Mouse (Mus musculus) gastrocnemius, postnatal 10 days (tissue): ENCODE results near the gene Lbhd1. TPM values are rescaled to one million over a fixed set of nuclear protein-coding genes. Genes with fewer than 3 reads are reported as not detected.

Source experiments
- DNase-seq: peaks from one replicate; pipeline ENCODE4 v3.0.0; 2021; ENCODE audit warnings: mixed read lengths
- total RNA-seq, 2 experiments: library from RNA; stranded (reverse); gene quantifications; 2 replicates each; pipeline ENCODE4 v1.2.3; 2021

The Lbhd1 gene
- total RNA-seq, 2 experiments from 2014 or later = 7.2 to 11.8 TPM

DNA sequence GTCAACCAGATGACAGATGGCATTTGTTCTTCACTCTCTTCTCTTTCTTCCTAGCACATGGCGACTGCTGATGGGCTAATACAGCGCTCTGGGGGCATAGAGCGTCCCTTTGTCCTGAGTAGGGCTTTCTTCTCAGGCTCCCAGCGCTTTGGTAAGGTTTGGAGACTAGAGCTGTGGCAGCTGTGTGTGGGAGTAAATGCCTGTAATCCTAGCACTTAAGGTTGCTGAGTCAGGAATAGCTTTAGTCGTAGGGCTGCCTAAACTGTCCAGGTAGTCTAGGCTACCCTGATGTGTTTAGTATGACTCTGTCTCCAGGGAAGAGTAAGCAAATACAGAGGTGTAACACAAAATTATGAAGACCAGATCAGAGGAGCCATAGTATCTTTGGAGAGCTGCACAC is 28.3 kb downstream of the Lbhd1 start:
- DNase-seq = no peak

DNA sequence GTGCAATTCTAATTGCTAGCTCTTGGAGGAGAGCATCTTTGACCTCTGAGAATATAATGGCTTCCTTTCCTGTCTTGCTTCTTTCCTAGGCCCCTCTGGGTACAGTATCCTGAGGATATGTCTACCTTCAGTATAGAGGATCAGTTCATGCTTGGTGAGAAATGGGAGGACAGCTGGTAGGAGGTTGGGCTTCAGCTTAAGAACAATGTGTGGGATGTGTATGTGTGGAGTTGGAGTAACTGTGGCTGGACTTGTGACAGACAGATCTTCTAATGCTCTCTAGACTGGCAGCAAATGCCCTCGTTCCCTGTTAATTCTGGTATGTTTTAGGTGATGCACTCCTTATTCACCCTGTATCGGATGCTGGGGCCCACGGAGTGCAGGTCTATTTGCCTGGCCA is 30.7 kb downstream of the Lbhd1 start:
- DNase-seq = no peak

DNA sequence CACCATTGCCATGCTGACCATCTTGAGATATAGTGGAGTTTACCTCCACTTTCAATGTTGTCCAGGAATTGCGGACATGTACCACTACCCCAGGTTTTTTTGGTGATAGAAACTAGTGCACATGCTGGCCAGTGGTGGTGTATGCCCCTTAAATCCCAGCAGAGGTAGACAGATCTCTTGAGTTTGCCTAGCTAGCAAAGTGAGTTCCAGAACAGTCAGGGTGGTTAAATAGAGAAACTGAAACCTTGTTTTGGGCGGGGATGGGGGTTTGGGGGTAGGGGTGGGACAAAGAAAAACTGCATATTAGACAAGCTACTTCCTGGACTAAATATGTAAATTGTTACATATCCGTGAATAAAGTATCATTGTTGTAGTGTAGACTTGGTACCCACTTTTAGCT is 35.5 kb downstream of the Lbhd1 start:
- no peak for DNase-seq

DNA sequence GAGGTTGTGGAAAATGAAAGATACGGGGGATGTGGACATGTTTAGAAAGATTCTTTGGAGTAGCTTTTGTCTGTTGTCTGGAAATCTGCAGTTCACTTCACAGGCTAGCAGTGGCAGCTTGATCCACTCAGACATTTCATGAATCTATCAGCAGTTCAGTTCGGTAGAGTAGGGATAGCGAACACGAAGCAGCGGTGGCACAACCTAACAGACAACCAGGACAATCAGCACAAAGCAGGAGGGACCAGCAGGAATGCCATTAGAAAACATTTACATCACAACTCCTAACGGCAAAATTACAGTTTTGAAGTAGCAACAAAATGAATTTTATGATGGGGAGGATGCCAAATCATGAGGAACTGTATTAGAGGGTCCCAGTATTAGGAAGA is 36.1 kb downstream of the Lbhd1 start:
- DNase-seq = no peak

DNA sequence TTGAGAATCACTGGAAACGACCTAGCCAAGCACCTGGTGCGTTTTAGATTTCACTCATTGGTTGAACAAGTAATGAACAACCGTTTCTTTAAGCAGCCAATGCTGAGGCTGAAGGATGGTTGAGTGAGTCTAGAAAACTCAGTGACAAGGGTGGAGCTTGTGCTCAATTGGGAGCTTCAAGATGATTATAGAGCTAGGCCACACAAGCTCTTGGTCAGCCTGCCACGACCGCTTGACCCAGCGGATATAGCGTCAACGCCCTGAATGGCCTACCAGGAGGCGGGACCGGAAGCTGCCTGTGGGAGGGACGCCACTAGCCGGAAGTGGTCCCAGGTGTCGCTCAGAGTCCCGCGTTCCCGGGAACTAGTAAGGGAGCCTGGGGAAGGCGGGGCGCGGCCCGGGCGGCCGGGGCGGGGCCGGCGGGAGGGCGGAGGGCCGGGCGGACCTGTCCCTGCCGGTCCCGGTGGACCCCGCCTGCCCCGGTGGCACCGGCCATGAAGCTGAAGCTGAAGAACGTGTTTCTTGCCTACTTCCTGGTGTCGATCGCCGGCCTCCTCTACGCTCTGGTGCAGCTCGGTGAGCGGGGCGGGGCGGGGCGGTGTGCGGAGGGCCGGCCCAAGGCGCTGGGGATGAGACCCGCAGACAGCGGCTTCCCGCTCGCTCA is 36.7 kb downstream of the Lbhd1 start, which contains the start of gene B3gat3:
Gene B3gat3 (plus strand): TSS at position 302 of the 664 bp plus-strand sequence.
- DNase-seq = peak; percentile 94

DNA sequence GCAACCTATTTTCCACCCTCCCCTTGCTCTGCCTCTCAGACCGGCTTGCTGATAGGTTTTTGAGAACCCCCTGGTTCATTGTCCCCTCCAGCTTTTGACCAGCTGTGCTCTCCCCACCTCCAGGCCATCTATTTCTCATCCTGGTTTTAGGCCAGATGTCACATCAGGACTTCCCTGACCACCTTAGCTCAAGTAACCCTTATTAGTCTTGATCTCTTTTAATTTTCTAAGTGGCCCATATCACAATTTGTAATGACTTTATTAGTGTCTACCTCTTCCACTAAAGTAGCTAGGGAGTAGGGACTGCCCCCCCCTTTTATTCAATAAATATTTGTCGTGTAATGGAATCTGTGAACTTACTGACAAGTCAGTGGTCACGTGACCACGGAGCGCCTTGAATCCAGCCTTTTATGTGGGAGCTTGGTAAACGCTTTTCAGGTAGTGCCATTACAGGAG is 37.3 kb downstream of the Lbhd1 start:
- DNase-seq = no peak

DNA sequence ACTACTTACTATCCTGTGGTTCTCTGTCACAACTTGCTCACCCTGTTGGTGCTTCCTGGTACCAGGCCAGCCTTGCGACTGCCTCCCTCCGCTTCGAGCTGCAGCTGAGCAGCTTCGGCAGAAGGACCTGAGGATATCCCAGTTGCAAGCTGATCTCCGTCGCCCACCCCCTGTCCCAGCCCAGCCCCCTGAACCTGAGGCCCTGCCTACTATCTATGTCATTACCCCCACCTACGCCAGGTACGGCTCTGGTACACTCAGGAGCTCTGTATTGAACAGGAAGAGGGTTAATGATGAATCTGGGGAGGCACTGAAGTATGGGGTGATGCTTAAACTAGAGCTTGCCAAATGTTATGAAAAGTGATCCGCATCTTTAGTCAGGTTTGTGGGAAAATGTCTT is 38.2 kb downstream of the Lbhd1 start:
- no peak for DNase-seq

DNA sequence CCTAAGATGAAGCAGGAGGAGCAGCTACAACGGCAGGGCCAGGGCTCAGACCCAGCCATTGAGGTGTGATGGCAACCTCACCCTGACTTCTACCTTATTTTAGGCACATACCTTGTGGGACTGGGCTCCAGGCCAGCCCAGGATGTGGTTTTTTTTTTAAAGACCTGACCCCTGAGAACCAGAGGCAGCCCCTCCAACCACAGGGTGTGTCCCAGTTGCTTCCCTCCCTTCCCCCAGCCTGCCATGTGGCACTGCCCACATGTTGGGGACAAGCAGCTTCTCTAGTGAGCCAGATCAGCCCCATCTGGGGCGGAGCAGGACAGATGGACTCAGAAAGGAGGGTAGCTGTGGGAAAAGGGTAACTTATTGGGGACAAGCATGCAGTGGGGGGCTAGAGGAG is 43.2 kb downstream of the Lbhd1 start:
- no peak for DNase-seq

DNA sequence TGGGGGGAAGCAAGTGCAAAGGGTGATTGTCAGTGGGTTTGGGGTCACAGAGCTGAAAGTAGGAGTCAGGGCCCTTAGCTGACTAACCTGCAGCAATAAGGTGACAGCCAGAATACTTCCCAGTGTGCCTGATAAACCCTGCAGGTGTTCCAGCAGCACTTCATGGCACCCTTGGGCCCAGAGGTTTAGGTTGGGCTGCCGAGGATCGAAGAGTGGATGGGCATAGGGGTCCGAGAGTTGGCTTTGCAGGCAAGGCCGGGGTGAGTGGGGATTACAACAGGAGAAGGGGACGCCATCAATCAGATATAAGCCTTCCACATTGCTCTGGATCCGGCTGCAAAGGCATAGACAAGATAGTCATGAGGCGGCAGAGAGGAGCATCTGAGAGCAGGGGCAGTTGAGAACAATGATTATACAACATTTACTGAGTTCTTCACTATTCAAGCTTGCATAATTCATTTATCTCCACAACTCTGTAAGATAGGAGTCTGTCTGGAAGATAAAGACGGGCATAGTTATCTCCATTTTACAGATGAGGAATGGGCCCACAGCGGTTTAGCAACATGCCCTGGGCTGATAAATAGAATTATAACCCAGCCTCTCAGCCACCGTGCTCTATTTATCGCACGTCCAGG is 44.5 kb downstream of the Lbhd1 start:
- no peak for DNase-seq

DNA sequence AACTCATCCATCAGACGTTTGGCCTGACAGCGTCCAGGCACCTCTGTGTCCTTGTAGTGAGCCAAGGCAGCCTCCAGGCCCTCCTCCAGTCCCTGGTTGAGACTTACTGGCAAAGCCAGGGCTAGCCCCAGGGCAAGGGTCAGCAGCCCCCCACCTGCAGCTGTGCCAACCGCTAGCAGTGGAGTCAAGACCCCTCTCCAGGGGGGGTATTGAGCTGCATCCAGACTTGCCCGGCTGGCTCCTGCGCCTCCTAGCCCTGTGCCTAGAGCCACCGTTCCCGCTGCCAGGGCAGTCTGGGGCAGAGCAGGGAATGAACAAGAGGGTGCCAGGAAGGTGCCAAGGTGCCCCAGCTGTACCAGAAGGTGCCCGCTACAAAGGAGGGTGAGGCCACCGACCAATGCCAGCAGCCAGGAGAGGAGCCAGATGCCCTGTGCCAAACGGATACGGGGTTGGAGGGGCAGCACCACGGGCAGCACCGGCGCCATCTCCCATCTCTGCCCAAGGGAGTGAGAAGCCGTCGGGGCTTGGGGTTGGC is 45.2 kb downstream of the Lbhd1 start:
- no peak for DNase-seq

DNA sequence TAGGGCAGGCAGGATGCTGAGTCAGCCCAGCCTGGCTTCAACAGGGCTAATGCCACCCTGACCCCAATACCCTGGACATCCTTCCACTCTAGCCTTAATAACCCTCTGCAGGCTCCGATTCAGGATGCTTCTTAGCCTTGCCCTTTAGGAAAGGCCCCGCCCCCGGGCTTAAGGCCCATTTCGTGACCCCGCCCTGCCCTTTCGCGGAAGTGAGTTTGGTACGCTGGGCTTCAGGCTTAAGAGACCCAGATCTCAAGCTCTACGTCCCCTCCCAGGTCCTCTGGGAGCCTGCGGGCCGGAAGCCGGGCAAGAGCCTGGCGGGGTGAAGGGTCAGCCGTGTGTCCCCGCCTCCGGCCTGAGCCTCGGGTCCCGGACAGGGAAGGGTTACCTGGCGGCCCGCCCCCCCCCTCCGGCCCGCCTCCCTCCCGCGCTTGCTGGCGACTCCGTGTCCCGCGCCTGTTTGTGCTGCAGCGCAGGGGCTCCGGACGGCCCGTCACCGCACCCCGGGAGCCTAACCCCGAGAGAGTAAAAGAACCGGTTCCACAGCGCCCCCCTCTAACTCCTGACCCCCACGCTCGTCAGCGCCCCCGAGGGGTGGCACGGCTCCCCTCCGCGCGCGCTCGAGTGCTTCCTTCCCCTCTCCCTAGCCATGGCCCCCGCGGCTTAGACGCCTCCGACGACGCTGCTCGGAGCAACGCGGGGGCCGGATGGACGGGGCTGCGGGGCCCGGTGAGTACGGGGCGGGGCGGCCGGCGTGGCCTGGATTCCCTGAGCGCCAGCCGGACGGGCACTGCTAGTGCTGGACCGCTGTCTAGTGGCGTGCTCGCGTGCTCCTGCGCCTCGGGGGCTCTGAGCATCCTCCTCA is 45.9 kb downstream of the Lbhd1 start, which contains the start of the genes Rom1 and Eml3:
Gene Rom1 (minus strand): TSS at position 133 of the 865 bp plus-strand sequence.
Gene Eml3 (plus strand): TSS at position 329 of the 865 bp plus-strand sequence.
- DNase-seq = peak; percentile 89

DNA sequence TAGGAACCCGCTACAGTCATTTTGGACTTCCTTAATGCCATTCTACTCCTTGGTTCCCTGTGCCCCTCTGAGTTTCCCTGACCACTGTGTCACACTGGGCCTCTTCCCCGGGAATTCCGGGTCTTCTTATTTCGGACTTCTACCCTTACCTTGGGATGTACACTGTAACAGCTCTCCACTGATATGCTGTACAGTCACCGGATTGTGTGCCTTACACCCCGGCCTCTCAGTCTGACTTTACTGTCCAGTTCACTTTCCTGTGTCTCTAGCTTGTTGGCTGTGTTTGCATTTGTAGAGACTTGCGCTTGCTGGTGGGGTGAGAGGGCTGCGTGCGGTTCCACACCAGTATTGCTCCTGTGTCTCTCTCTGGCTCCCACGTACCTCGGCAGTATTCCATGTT is 46.6 kb downstream of the Lbhd1 start:
- no peak for DNase-seq

DNA sequence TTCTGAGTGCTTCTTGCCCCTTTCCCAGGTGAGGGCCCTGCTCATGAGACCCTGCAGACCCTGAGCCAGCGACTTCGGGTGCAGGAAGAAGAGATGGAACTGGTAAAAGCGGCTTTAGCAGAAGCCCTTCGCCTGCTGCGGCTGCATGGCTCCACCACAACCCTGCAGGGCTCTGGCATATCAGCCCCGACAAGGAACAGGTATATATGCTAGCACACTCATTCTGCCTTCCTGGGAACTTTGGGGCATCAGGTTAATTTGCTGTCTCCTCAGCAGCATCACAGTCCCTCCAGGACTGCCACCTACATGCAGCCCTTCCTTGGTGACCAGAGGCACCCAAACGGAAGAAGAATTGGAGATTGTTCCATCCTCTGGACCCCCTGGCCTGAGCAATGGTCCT is 47.2 kb downstream of the Lbhd1 start:
- no peak for DNase-seq

DNA sequence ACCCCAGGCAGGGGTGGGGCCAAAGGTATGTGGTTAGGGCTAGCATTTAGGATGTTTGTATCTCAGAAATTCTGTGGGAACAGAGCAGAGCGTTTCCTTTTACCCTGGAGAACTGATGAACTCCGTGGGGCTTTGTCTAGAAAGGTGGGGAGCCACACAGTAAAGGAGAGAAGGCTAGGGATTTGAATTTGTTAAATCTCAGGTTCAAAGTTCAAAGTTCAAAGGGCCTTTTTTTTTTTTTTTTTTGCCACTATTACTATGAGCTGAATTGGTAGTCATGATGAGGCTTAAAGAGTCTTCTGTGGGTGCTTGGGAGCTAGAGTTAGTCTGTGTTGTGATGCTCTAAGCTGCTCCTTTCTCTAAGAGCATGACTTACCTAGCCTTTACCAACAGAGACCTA is 53.2 kb downstream of the Lbhd1 start:
- no peak for DNase-seq

DNA sequence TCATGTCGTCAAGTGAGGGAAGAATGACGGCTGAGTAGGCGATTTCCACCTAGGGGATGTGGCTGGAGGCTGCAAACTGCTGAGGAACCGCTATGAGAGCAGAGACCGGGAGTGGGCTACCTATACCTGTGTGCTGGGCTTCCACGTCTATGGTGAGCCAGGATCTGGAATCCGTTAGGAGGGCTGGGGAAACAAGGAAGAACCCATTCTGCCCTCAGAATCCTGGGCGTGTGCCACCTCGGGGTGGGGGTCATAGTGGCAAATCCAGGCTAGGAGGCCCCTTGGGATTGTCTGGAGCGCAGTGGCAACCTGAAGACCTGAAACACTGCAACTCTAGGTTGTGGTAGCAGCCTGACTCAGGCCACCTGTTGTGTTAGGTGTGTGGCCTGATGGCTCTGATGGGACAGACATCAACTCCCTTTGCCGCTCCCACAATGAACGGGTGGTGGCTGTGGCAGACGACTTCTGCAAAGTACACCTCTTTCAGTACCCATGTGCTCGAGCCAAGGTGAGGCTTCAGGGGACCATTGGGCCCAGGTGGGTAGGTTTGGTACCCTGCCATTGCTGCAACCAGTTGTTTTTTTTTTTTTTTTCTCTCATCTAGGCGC is 57.1 kb downstream of the Lbhd1 start:
- DNase-seq = no peak

DNA sequence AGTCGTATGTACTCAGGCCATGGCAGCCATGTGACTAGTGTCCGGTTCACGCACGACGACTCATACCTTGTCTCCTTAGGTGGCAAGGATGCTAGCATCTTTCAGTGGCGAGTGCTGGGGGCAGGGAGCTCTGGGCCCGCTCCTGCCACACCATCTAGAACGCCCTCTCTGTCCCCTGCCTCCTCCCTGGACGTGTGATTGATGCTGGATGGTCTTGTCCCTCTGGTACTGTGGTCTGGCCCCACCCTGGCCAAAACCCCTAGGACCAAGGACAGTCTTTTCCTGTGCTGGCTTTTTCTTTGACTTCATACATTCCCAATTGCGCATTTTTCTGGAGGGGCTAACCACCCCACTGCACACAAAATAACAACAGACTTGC is 57.6 kb downstream of the Lbhd1 start:
- no peak for DNase-seq

DNA sequence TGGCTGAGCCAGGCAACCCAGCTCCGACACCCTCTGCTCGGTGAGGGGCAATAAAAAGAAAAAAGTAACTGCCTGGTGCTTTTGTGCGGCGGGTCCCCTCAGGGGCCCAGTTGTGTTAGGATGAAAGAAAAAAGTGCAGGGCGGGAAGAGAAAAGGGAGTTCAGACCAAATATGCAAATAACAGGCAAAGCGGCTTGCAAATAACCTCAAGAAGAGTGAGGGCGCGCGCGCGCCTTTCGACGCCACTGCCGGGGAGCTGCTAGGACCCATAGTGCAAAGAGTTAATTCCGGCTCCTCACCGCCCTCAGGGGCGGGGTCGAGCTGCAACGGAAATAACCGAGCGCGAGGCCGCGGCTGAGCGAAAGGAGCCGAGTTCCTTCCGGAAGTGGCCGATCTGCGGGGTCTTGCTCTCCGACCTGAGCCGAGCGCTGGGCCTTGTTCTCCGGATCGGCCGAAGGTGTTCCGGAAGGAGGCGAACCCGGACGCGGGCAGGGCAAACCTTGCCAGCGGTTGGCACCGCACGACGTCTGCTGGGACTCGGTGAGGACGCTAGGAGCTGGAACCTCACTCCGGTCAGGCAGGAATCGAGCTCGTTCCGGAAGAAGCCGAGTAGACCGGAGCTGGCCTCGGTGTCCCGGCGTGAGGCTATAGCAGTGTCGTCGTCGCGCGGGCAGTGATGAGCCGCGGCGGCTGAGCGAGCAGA is 58.1 kb downstream of the Lbhd1 start, which contains the start of gene Mta2:
Gene Mta2 (plus strand): TSS at position 361 of the 703 bp plus-strand sequence.
- DNase-seq = peak; percentile 97
